ENCODE assay signal across 25 mouse cellular contexts in genomic region chr13:98192596-98192995, GRCm38 (mm10). TPM values are rescaled to one million over a fixed set of nuclear protein-coding genes. Genes with fewer than 3 reads are reported as not detected.
DNase-seq lines count a peak whose midpoint lies in the region; ATAC-seq and TF ChIP-seq lines count a peak whose summit lies in the region.
"Had no signal": no experiment of that assay in that cellular context is flagged by ENCODE, and none has a peak within 500 bp of the region (broad histone marks: within the 10 kb centered on the region; RNA-seq: fewer than 3 reads in every experiment).

No protein-coding gene starts in this region.

- no peak overlapping the region for H3K4me2 ChIP-seq in lung, embryonic 14.5 days
- no peak overlapping the region for H3K4me2 ChIP-seq in forebrain, embryonic 16.5 days (ENCODE audit: low read length)
- no peak overlapping the region for H3K4me2 ChIP-seq in forebrain, postnatal 0 days (ENCODE audit: low read depth)
- H3K4me2 ChIP-seq: hindbrain, embryonic 15.5 days; intestine, embryonic 15.5 days; neural tube, embryonic 15.5 days; stomach, embryonic 15.5 days had no signal

- peak; percentile 12 for DNase-seq in heart, adult 8-10 months (ENCODE audit: low spot score)
- DNase-seq in heart, adult 9 months (ENCODE audit: low spot score in 2 of 2), result no peak
- DNase-seq in lung, embryonic 14.5 days, result peak; percentile 31
- no peak for DNase-seq in lung, adult 18-20 months
- peak; percentile 56 for DNase-seq in Patski (ENCODE audit: low read depth, low spot score)
- peak; percentile 24 for DNase-seq in mesoderm, embryonic 11.5 days (ENCODE audit: low read depth, low spot score)
- DNase-seq in forebrain, postnatal 0 days, result no peak
- DNase-seq: adrenal gland, postnatal 14 days; B cell, adult 2 months; cerebellum, adult 18-20 months; cerebellum, postnatal 25 days; embryo, embryonic 11 days; gastrocnemius, adult 2 months; kidney, postnatal 4 days; layer of hippocampus, postnatal 36 days; lung, postnatal 10 days; right cerebral cortex, postnatal 25 days; thymus, adult 2 months had no signal

- H3K4me1 ChIP-seq in lung, embryonic 14.5 days (ENCODE audit: insufficient read depth), result no peaks in the 10 kb centered on the region
- H3K4me1 ChIP-seq in forebrain, embryonic 16.5 days (replicated peaks; ENCODE audit: control insufficient read depth, insufficient read depth, low read length), result no peaks in the 10 kb centered on the region
- H3K4me1 ChIP-seq in forebrain, postnatal 0 days (ENCODE audit: insufficient read depth), result no peaks in the 10 kb centered on the region
- H3K4me1 ChIP-seq: hindbrain, embryonic 15.5 days; intestine, embryonic 15.5 days; neural tube, embryonic 15.5 days; stomach, embryonic 15.5 days had no signal

- H3K9ac ChIP-seq in lung, embryonic 14.5 days, result no peak overlapping the region
- H3K9ac ChIP-seq in forebrain, embryonic 16.5 days (replicated peaks; ENCODE audit: low read depth, low read length), result no peak overlapping the region
- no peak overlapping the region for H3K9ac ChIP-seq in forebrain, postnatal 0 days
- H3K9ac ChIP-seq: hindbrain, embryonic 15.5 days; intestine, embryonic 15.5 days; liver, embryonic 14.5 days; neural tube, embryonic 15.5 days; stomach, embryonic 15.5 days had no signal

- no peak for TF ChIP-seq CTCF in lung, embryonic 14.5 days (IDR thresholded peaks at IDR 0.05; ENCODE audit: low read depth)
- no peak for TF ChIP-seq CTCF in Patski (IDR thresholded peaks at IDR 0.05)
- TF ChIP-seq CTCF in forebrain, postnatal 0 days (IDR thresholded peaks at IDR 0.05; ENCODE audit: low read depth), result no peak

- ATAC-seq in lung, embryonic 14.5 days (ENCODE audit: insufficient read depth), result no peak
- peak; percentile 74 for ATAC-seq in Patski
- ATAC-seq in forebrain, embryonic 16.5 days, result no peak
- no peak for ATAC-seq in forebrain, postnatal 0 days
- ATAC-seq: intestine, embryonic 15.5 days; midbrain, embryonic 16.5 days had no signal

- POLR2A ChIA-PET in Patski (lab: Charles Lee), result interaction anchor here (1.1 kb wide), 1 partner anchor 14 kb away, joined by 4 read pairs; the partner anchor contains the start of gene Arhgef28

- in situ Hi-C loops in Patski (cut with MboI; ENCODE audit: low pct_unique_long_range_greater_than_20kb), result no loop called here

- H3K36me3 ChIP-seq in lung, embryonic 14.5 days (ENCODE audit: insufficient read depth), result no peaks in the 10 kb centered on the region
- no peaks in the 10 kb centered on the region for H3K36me3 ChIP-seq in forebrain, embryonic 16.5 days (ENCODE audit: control insufficient read depth, insufficient read depth)
- H3K36me3 ChIP-seq in forebrain, postnatal 0 days (ENCODE audit: insufficient read depth), result no peaks in the 10 kb centered on the region
- H3K36me3 ChIP-seq: hindbrain, embryonic 15.5 days; intestine, embryonic 15.5 days; neural tube, embryonic 15.5 days; stomach, embryonic 15.5 days had no signal

- 55% methylated on average over 10 of the region's 10 CpGs for WGBS in lung, embryonic 14.5 days
- 72% methylated on average over 10 of the region's 10 CpGs for WGBS in forebrain, embryonic 16.5 days
- 76% methylated on average over 10 of the region's 10 CpGs for WGBS in forebrain, postnatal 0 days

- no peaks in the 10 kb centered on the region for H3K27me3 ChIP-seq in lung, embryonic 14.5 days (ENCODE audit: insufficient read depth, low read length)
- H3K27me3 ChIP-seq in Patski, result no peaks in the 10 kb centered on the region
- H3K27me3 ChIP-seq in forebrain, embryonic 16.5 days (replicated peaks; ENCODE audit: control insufficient read depth, insufficient read depth, low read length), result no peaks in the 10 kb centered on the region
- H3K27me3 ChIP-seq in forebrain, postnatal 0 days (ENCODE audit: insufficient read depth, low read length), result no peaks in the 10 kb centered on the region
- H3K27me3 ChIP-seq: hindbrain, embryonic 15.5 days; intestine, embryonic 15.5 days; neural tube, embryonic 15.5 days; stomach, embryonic 15.5 days had no signal

- H3K9me3 ChIP-seq in lung, embryonic 14.5 days (ENCODE audit: low read depth, low read length), result no peaks in the 10 kb centered on the region
- no peaks in the 10 kb centered on the region for H3K9me3 ChIP-seq in forebrain, embryonic 16.5 days (ENCODE audit: control insufficient read depth, low read length)
- H3K9me3 ChIP-seq in forebrain, postnatal 0 days (ENCODE audit: low read length), result no peaks in the 10 kb centered on the region
- H3K9me3 ChIP-seq: hindbrain, embryonic 15.5 days; intestine, embryonic 15.5 days; neural tube, embryonic 15.5 days; stomach, embryonic 15.5 days had no signal

- CTCF ChIA-PET in Patski (lab: Charles Lee), result no interaction called here

- no peak overlapping the region for H3K4me3 ChIP-seq in lung, embryonic 14.5 days (ENCODE audit: low read depth, low read length)
- no peak overlapping the region for H3K4me3 ChIP-seq in forebrain, embryonic 16.5 days (replicated peaks; ENCODE audit: low read length)
- H3K4me3 ChIP-seq in forebrain, postnatal 0 days (ENCODE audit: low read depth, low read length), result no peak overlapping the region
- H3K4me3 ChIP-seq: gastrocnemius, adult 2 months; hindbrain, embryonic 15.5 days; intestine, embryonic 15.5 days; neural tube, embryonic 15.5 days; stomach, embryonic 15.5 days had no signal

- no peak overlapping the region; the same call in 1 of the 2 replicates for H3K27ac ChIP-seq in lung, embryonic 14.5 days (ENCODE audit: low read depth)
- no peak overlapping the region for H3K27ac ChIP-seq in forebrain, embryonic 16.5 days (ENCODE audit: low read length)
- no peak overlapping the region for H3K27ac ChIP-seq in forebrain, postnatal 0 days (ENCODE audit: low read depth, low read length)
- H3K27ac ChIP-seq: gastrocnemius, adult 2 months; hindbrain, embryonic 15.5 days; intestine, embryonic 15.5 days; liver, embryonic 14.5 days; neural tube, embryonic 15.5 days; stomach, embryonic 15.5 days had no signal

RNA-seq across cellular contexts. Expression of gene Arhgef28, which starts 13.6 kb away (rescaled TPM):
- 1 to 10 TPM; 4.6 to 6.7 (median 5.6) TPM for total RNA-seq in heart, adult 8-10 months (2022)
- polyA plus RNA-seq in lung, embryonic 14.5 days (2014; fragmentation: Nextera tagmentation; extraction: Ambion mirVana), result 14.7 and 15.0 TPM in 2 replicates
- 79.0 TPM for polyA plus RNA-seq in Patski (2021)
- polyA plus RNA-seq in forebrain, embryonic 16.5 days (2015; fragmentation: Nextera tagmentation; extraction: Ambion mirVana), result 16.3 and 17.3 TPM in 2 replicates
- total RNA-seq in forebrain, postnatal 0 days (2014; rRNA removed), result 27.0 and 38.7 TPM in 2 replicates
- polyA plus RNA-seq in forebrain, postnatal 0 days (2015; fragmentation: Nextera tagmentation; extraction: Ambion mirVana), result 23.1 and 33.9 TPM in 2 replicates

Comparison
In these comparisons a context has a peak if more than half of its experiments do, and no peak if none do; other contexts are left out.
1. DNase-seq: peak in heart, adult 8-10 months (single experiment), lung, embryonic 14.5 days (single experiment), Patski (single experiment) and mesoderm, embryonic 11.5 days (single experiment); none in heart, adult 9 months (0 of 2), lung, adult 18-20 months (0 of 2) and forebrain, postnatal 0 days (single experiment).